Mouse (Mus musculus): ENCODE measurements at regions not wholly inside any gene's neighbourhood (a gene's known extent, or its start where the extent isn't known, plus 50 kb on each side); places are given as distances from the start of the nearest gene placed in this dataset.

GRCm38 (mm10) chr5:98108394-98108793 lies 58.6 kb upstream of the Prdm8 start:
- Histone ChIP-seq H3K4me2 (no peak overlapping the region), H3K9ac (no peak overlapping the region), H3K9me3 (no peaks in the 10 kb centered on the region), H3K4me3 (no peak overlapping the region), H3K27me3 (replicated peaks) (no peaks in the 10 kb centered on the region), H3K36me3 (replicated peaks) (no peaks in the 10 kb centered on the region), H3K4me1 (no peaks in the 10 kb centered on the region), H3K27ac (no peak overlapping the region)
- WGBS: 97% methylated on average over 3 of the region's 3 CpGs
- no peak for ATAC-seq (replicated peaks)

DNA sequence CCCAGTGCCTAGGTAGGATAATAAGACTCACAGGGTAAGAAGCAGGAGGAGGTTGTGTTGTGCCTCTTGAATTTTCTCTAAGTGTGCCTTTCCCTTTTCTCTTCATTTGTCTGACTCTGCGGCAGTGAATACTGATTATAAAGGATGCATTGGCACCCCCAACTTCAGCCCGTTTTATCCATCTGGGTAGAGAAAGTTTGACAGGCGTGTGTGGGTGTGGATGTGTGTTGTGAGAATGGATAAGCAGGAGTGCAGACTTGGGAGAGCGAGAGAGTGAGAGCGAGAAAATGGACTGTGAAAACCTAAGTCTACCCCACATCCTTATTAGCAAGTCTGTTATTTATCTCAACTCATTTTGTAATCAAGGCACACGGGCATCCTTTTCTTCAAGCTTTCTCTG lies 60.7 kb upstream of the Prdm8 start:
- no peak overlapping the region for H3K9ac ChIP-seq
- 81% methylated on average over 6 of the region's 6 CpGs for WGBS
- no peaks in the 10 kb centered on the region for H3K9me3 ChIP-seq
- no peaks in the 10 kb centered on the region for H3K27me3 ChIP-seq (replicated peaks)
- H3K27ac ChIP-seq: no peak overlapping the region
- H3K4me1 ChIP-seq: no peaks in the 10 kb centered on the region
- H3K4me2 ChIP-seq: no peak overlapping the region
- no peak for ATAC-seq (replicated peaks)
- H3K4me3 ChIP-seq: no peak overlapping the region
- H3K36me3 ChIP-seq (replicated peaks): no peaks in the 10 kb centered on the region

GRCm38 (mm10) chr5:98083409-98083808 lies 52.6 kb upstream of the Antxr2 start:
- no peaks in the 10 kb centered on the region for H3K4me1 ChIP-seq
- H3K27ac ChIP-seq: no peak overlapping the region
- H3K9ac ChIP-seq: no peak overlapping the region
- ATAC-seq (replicated peaks): peak; percentile 62
- no peaks in the 10 kb centered on the region for H3K27me3 ChIP-seq (replicated peaks)
- H3K9me3 ChIP-seq: no peaks in the 10 kb centered on the region
- H3K4me2 ChIP-seq: no peak overlapping the region
- no peaks in the 10 kb centered on the region for H3K36me3 ChIP-seq (replicated peaks)
- 58% methylated on average over 7 of the region's 7 CpGs for WGBS
- no peak overlapping the region for H3K4me3 ChIP-seq

GRCm38 (mm10) chr5:98081204-98081603 lies 50.4 kb upstream of the Antxr2 start:
- H3K27me3 ChIP-seq (replicated peaks): no peaks in the 10 kb centered on the region
- H3K9ac ChIP-seq: no peak overlapping the region
- 92% methylated on average over 5 of the region's 5 CpGs for WGBS
- no peaks in the 10 kb centered on the region for H3K36me3 ChIP-seq (replicated peaks)
- no peaks in the 10 kb centered on the region for H3K9me3 ChIP-seq
- H3K4me1 ChIP-seq: no peaks in the 10 kb centered on the region
- H3K4me2 ChIP-seq: no peak overlapping the region
- ATAC-seq (replicated peaks): no peak
- no peak overlapping the region for H3K4me3 ChIP-seq
- H3K27ac ChIP-seq: no peak overlapping the region

All from midbrain, embryonic 15.5 days (tissue).